Mouse (Mus musculus) forebrain, postnatal 0 days (tissue): ENCODE measurements around the gene Cdk12. TPM values are rescaled to one million over a fixed set of nuclear protein-coding genes. Genes with fewer than 3 reads are reported as not detected.

ENCODE experiments used
- ATAC-seq: fragments of 200-750 bp; cut with Nextera tagmentation; 2 replicates; pipeline ENCODE4 v1.8.0; 2017; ENCODE audit warnings: mild to moderate bottlenecking, moderate library complexity
- DNase-seq: peaks from one replicate; pipeline ENCODE4 v3.0.0-alpha.2; 2015
- H3K27ac ChIP-seq: fragments of 300-500 bp; sonication (generic); 2 replicates; pipeline ENCODE4 v1.5.1; 2014; ENCODE audit warnings: low read depth, mild to moderate bottlenecking, antibody characterized with exemption, low read length, moderate library complexity, mixed read lengths
- H3K27me3 ChIP-seq: fragments of 300-500 bp; sonication (generic); 2 replicates; pipeline ENCODE4 v1.6.1; 2014; ENCODE audit warnings: mild to moderate bottlenecking, low read length, mixed read lengths; ENCODE audit not compliant: insufficient read depth
- H3K36me3 ChIP-seq: fragments of 300-500 bp; sonication (generic); 2 replicates; pipeline ENCODE4 v1.6.1; 2014; ENCODE audit warnings: mild to moderate bottlenecking, moderate library complexity; ENCODE audit not compliant: insufficient read depth
- H3K4me1 ChIP-seq: fragments of 300-500 bp; sonication (generic); 2 replicates; pipeline ENCODE4 v1.6.1; 2014; ENCODE audit warnings: antibody characterized with exemption; ENCODE audit not compliant: insufficient read depth
- H3K4me2 ChIP-seq: fragments of 300-500 bp; sonication (generic); 2 replicates; pipeline ENCODE4 v1.6.1; 2014; ENCODE audit warnings: low read depth, mild to moderate bottlenecking, moderate library complexity
- H3K4me3 ChIP-seq: fragments of 300-500 bp; sonication (generic); 2 replicates; pipeline ENCODE4 v1.5.1; 2014; ENCODE audit warnings: low read depth, low read length, mixed read lengths
- H3K9ac ChIP-seq: fragments of 300-500 bp; sonication (generic); 2 replicates; pipeline ENCODE4 v1.6.1; 2014; ENCODE audit warnings: mild to moderate bottlenecking
- H3K9me3 ChIP-seq: fragments of 300-500 bp; sonication (generic); 2 replicates; pipeline ENCODE4 v1.6.1; 2016; ENCODE audit warnings: low read length
- CTCF ChIP-seq: sonication (generic); IDR thresholded peaks from 2 replicates; pipeline ENCODE4 v1.5.1; 2016; ENCODE audit warnings: antibody characterized with exemption, control low read depth, low read depth
- WGBS: fragments of 180-500 bp; shearing (Covaris S2); extraction: QIAGEN DNeasy Blood & Tissue Kit; methylation state at CpG from one replicate; pipeline ENCODE4 v1.1.7; 2014; 5-methylcytosine and 5-hydroxymethylcytosine counted together
- polyA plus RNA-seq: library from polyadenylated mRNA; unstranded; fragments of >200 nt; fragmentation: Nextera tagmentation; extraction: Ambion mirVana; gene quantifications from 2 replicates; pipeline ENCODE4 v1.2.1, GENCODE M21; 2015
- total RNA-seq: library from RNA; depleted of rRNA; stranded (reverse); fragments of >200 nt; gene quantifications from 2 replicates; pipeline ENCODE4 v1.2.3, GENCODE M21; 2014

The Cdk12 gene
- total and polyA plus RNA-seq, 2 experiments from 2014 or later = 4.5 to 35.5 TPM

- Histone ChIP-seq H3K9me3 (no peaks in the 10 kb centered on the region), H3K27me3 (no peaks in the 10 kb centered on the region), H3K9ac (peak overlapping the region; percentile 74), H3K36me3 (no peaks in the 10 kb centered on the region), H3K4me1 (peaks cover 26% of the 10 kb centered on the region), H3K27ac (peak overlapping the region; percentile 89), H3K4me3 (peak overlapping the region; percentile 59), H3K4me2 (peak overlapping the region; percentile 90)
- DNase-seq (peak; percentile 83), ATAC-seq (peak; percentile 84)
- no peak for TF ChIP-seq CTCF
- WGBS = 3% methylated on average over 58 of the region's 58 CpGs
Observed at GRCm38 (mm10) chr11:98294188-98295012, 91.5 kb downstream of the Cdk12 start.

DNA sequence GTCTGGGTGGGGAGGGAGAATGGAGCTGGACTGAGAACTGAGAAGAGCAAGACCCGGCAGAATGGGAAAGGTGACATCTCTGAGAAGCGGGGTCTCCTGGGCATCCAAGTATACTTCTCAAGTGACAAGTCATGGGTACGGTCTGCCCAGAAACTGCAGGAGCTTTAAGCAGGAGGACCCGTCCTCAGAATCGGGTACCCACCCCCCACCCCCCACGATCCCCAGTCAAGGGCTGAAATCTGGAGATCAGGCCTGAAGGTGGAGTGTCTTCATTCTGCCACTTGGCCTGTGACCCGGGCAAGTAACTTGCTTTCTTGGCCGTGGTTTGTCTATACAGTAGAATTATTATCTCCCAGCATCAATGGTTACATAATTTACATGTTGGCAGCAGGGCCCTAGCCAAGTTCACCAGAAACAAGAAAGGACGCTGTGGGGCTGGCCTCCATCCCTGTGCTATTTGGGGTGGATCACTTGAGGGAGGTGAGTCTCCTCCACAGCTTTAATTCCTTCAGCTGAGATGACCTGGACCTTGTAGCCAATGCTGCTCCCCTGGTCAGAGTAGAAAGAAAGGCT lies 92.2 kb downstream of the Cdk12 start:
- DNase-seq = no peak
- no peak for TF ChIP-seq CTCF
- H3K4me2 ChIP-seq = peak overlapping the region; percentile 90
- H3K4me1 ChIP-seq = peaks cover 19% of the 10 kb centered on the region
- no peaks in the 10 kb centered on the region for H3K36me3 ChIP-seq
- H3K9ac ChIP-seq = peak overlapping the region; percentile 74
- H3K27ac ChIP-seq = peak overlapping the region; percentile 89
- 2% methylated on average over 9 of the region's 9 CpGs for WGBS
- ATAC-seq = 0 out of 2 replicates have a peak, but pooled peaks have one; percentile 0
- H3K9me3 ChIP-seq = no peaks in the 10 kb centered on the region
- H3K27me3 ChIP-seq = no peaks in the 10 kb centered on the region
- H3K4me3 ChIP-seq = peak overlapping the region; percentile 59

- ATAC-seq = peak; percentile 87
- H3K9ac ChIP-seq = no peak overlapping the region
- peak overlapping the region; percentile 90; the same call in 1 of the 2 replicates for H3K4me2 ChIP-seq
Observed at GRCm38 (mm10) chr11:98296277-98296676, 93.4 kb downstream of the Cdk12 start.

GRCm38 (mm10) chr11:98296916-98297315 lies 94.1 kb downstream of the Cdk12 start:
- no peaks in the 10 kb centered on the region for H3K36me3 ChIP-seq
- H3K4me3 ChIP-seq = no peak overlapping the region
- H3K4me2 ChIP-seq = no peak overlapping the region
- DNase-seq (no peak), ATAC-seq (no peak)
- no peaks in the 10 kb centered on the region for H3K9me3 ChIP-seq
- 65% methylated on average over 2 of the region's 2 CpGs for WGBS
- H3K27me3 ChIP-seq = no peaks in the 10 kb centered on the region
- no peak for TF ChIP-seq CTCF
- no peak overlapping the region for H3K9ac ChIP-seq
- H3K4me1 ChIP-seq = peaks cover 14% of the 10 kb centered on the region
- H3K27ac ChIP-seq = 0 out of 2 replicates have a peak overlapping the region, but pooled peaks have one; percentile 23

More at GRCm38 (mm10) chr11:98296277-98296676, 93.4 kb downstream of the Cdk12 start:
- no peaks in the 10 kb centered on the region for H3K36me3 ChIP-seq
- WGBS = 5% methylated on average over 5 of the region's 5 CpGs
- H3K4me3 ChIP-seq = no peak overlapping the region
- no peaks in the 10 kb centered on the region for H3K9me3 ChIP-seq
- peak; percentile 85 for DNase-seq
- H3K27me3 ChIP-seq = no peaks in the 10 kb centered on the region
- TF ChIP-seq CTCF = peak; percentile 89
- peaks cover 14% of the 10 kb centered on the region for H3K4me1 ChIP-seq
- H3K27ac ChIP-seq = peak overlapping the region; percentile 89

DNA sequence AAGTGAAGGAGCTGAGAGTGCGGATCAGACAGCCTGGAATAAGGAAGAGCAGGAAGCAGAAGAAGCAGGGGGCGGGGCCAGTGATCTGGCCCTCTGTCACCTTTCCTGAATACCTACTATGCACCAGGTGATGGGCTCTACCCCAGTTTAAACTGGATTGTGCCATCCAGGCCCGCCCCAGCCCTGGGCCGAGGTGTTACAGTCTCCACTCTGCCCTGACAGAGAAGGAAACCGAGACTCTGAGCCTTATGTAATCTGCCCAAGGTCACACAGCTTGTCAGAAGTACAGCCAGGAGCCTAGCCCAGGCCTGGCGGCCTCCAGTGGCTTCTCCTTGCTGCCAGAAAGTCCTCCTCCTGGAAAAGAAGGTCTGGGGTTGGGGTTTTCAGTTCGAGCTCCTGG lies 94.9 kb downstream of the Cdk12 start:
- Histone ChIP-seq H3K4me1 (peaks cover 14% of the 10 kb centered on the region), H3K4me3 (no peak overlapping the region), H3K27me3 (no peaks in the 10 kb centered on the region), H3K9me3 (no peaks in the 10 kb centered on the region), H3K36me3 (no peaks in the 10 kb centered on the region), H3K4me2 (no peak overlapping the region), H3K9ac (no peak overlapping the region), H3K27ac (no peak overlapping the region)
- ATAC-seq (no peak), DNase-seq (no peak)
- no peak for TF ChIP-seq CTCF
- WGBS = 29% methylated on average over 7 of the region's 7 CpGs

GRCm38 (mm10) chr11:98298484-98299205 lies 95.8 kb downstream of the Cdk12 start:
- no peak for DNase-seq
- peaks cover 14% of the 10 kb centered on the region for H3K4me1 ChIP-seq
- 4% methylated on average over 10 of the region's 10 CpGs for WGBS
- H3K4me2 ChIP-seq = no peak overlapping the region
- no peak overlapping the region for H3K9ac ChIP-seq
- no peak overlapping the region for H3K4me3 ChIP-seq
- ATAC-seq = no peak
- no peaks in the 10 kb centered on the region for H3K9me3 ChIP-seq
- no peaks in the 10 kb centered on the region for H3K27me3 ChIP-seq
- TF ChIP-seq CTCF = no peak
- H3K27ac ChIP-seq = no peak overlapping the region
- no peaks in the 10 kb centered on the region for H3K36me3 ChIP-seq
